Mouse (Mus musculus) heart, adult 8-10 months (tissue): ENCODE results near the gene Hoxa5. TPM values are rescaled to one million over a fixed set of nuclear protein-coding genes. Genes with fewer than 3 reads are reported as not detected.
A peak's percentile ranks its signal among the peaks of the same experiment; 100 is the strongest.

Source experiments
- DNase-seq: peaks from one replicate; pipeline ENCODE4 v3.0.0; 2022; ENCODE audit warnings: low spot score
- total RNA-seq, 4 experiments: library from RNA; stranded (reverse); gene quantifications; 2 replicates each; pipeline ENCODE4 v1.2.4; 2022

Gene Hoxa5
- total RNA-seq, 4 experiments from 2014 or later, result 0.41 to 0.69 (median 0.57) TPM

DNA sequence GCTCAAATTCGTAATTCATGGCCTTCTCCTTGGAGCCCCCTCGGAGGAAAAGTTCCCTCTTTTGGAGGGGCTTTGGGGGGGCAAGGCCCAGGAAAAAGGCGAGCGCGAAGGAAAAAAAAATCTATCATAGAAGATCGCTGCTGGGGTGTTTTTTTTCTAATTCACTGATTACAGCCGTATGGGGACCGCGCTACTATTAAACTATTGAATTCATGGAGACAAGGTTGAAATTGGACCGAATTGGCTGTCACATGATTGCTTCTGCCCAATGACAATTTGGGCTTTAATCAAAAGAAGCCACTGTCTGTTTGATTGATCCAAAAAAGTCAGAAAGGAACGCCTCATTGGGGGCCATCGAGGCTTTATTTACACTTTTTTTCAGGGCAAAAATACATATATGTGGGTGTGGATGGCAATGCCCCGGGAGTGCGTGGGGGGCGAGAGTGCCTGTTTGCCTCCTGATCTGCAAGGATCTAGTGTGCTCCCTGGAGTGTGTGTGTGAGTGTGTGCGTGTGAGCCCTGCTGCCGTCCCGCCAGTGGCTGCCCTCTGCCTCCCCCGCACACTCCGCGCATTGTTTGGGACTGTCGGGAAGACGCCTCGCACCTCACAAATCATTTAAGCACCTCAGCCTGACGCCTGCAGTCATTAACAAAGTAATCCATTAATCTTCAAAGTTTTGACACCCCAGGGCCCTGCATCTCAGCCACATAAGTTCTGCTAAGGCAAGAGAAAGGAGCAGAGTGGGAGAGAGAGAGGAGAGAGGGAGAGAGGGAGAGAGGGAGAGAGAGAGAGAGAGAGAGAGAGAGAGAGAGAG is 39.6 kb downstream of the Hoxa5 start, which contains the start of gene Hoxa2:
Gene Hoxa2, minus strand, starts transcription at position 206 of the 815 bp plus-strand sequence.
- DNase-seq, result no peak

DNA sequence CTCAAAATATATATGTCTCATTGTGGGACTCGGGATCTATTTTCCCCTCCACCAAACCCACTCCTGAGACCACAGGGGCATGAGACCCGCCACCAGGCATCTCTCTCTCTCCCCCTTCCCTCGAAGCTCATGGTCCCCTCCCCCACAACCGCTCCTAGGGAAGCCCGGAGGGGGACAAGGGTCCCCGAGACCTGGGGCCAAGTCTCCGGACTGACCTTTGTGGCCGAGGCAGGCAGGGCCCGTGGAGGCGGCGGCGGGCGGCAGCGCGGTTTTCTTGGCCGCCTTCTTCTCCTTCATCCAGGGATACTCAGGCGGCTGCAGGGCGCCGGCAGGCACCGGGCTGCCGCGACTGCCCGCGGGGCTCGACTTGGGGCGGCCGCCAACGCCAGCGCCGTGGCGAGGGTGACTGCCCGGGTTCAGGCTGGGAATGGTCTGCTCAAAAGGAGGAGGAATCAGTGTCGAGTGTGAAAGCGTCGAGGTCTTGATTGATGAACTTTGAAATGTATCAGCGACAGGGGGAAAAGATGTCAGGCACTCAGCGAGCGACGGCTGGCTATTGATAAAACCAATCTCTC is 40.2 kb downstream of the Hoxa5 start:
- no peak for DNase-seq

DNA sequence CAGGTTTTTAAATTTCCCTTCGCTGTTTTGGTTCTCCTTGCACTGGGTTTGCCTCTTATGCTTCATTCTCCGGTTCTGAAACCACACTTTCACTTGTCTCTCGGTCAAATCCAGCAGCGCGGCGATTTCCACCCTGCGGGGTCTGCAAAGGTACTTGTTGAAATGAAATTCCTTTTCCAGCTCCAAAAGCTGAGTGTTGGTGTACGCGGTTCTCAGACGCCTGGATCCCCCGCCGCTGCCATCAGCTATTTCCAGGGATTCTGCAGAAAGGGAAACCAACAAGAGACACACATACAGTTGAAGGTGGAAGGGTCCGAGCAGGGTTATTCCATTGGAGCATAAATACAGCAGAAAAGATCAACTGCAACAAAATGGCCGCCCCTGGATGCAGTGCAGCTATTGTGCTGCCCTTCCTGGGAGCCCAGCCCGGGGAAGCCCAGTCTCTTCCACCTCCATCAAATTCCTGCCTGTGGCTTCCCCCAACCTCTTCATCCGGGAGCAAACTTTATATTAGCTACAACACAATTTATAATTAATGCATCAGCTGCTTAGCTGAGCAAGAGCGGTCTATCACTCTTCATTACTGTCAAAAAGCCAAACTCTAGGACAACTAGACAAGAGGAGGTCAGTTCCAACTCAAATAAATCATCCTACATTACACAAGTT is 40.9 kb downstream of the Hoxa5 start:
- no peak for DNase-seq

DNA sequence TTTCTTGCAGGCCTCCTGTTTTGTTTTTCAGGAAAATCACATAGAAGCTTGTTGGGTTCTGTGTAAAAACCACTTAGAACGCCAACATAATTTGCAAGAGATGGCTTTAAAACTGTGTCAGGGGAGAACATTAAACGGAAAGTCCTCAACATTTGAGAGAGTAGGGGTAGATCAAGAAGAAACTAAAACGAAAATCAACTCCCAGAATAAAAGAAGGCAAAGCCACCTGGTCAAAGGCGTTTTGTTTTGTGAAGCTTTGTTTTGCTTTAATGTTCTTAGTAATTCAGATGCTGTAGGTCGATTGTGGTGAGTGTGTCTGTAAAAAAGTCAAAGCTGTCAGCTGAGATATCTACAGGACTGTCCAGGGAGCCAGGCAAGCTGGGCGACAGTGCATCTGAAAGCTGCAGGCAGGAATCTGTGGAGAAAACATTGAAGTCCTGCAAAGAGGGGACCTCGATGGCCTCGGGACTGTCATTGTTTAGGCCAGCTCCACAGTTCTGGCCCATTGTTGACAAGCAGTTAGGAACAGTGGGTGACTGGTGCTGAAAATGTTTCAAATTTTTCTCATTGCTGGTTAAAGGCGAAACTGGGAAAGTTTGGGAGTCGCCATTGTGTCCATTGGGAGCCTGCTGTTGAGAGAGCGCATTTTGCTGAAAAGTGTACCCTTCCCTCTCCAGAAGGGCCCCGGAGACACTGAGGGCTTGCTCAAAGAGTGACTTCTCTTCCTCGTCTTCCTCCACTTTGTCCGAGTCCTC is 41.6 kb downstream of the Hoxa5 start:
- DNase-seq, result no peak

DNA sequence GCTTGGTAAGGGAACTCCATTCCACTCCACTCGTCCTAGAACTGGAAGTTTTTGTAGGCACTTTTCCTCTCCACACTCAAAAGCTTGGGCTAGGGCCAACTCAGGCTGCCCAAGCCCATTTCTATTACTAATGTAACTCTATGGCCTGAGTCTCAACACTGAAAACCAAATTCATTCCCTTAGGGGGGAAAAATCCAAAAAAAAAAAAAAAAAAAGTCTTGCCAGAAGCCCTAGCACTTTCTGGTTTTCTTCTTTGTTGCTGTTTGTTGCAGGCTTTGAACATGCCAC is 42.4 kb downstream of the Hoxa5 start:
- no peak for DNase-seq

DNA sequence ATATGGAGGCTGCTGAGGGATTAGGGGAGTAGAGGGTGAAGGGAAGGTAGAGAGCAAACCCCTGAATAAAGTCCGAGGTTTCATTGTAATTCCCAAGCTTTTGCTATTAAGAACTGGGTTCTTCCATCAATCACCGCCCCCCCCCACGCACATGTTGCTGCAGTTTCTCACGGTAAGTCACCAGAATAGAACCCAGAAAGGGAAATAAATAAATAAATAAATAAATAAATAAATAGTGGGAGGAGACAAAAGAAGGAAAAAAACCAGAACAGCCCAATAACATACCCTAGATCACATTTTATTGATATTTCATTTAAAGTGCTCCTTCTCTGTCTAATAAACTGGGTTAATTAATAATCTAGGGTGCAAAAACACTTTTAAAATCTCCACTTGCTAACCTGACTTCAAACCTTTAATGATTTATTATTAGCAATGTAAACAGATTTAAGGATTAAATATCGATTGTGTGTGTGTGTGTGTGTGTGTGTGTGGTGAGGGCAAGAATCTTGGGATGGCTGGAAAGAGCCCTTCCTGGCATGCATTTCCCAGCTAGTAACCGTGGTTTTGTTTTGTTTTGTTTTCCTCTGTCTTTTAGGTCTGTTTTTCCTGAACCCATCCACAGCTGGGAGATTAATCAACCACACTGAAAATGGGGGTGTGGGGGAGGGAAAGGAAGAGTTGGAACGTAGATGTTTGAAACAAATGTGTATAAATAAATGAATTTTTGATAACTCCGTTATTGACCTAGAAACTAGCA is 42.9 kb downstream of the Hoxa5 start:
- DNase-seq, result no peak

DNA sequence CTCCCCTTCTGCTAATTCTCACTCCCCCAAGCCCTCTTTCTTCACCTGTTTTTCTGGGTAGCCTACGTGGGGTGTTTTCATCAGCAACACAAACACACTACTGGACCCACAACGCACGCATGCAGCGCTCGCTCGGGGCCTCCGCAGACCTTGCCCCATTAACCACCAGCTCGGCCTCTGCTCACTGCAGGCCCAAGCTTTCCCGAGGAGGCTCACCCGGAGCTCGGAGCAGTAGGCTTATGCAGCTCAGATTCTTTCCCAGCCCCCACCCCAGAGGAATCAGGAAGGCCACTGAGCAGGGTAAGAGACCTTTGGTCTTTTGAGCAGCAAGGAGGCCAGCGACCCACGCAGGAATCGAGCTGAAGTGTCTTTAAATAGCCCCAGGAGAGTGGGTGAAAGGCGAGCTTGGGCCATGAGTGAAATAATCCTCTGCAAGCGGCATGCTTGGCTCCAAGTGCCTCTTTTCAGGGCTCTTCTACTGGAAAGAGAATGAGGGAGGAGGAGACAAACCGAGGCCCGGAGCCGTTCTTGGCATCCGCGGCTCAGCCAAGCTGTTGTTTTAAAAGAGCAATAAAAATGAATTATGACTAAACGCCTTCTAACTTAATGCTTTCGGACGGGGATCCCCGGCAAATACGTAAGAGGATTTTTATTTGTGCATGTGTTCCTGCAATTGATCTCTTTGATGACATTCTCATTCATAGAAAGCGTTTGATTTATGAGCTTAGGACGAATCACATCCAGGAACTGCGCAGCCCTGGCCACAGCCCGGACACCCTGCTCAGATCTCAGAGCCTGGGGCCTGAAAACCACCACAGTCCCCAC is 43.7 kb downstream of the Hoxa5 start:
- DNase-seq, result no peak

DNA sequence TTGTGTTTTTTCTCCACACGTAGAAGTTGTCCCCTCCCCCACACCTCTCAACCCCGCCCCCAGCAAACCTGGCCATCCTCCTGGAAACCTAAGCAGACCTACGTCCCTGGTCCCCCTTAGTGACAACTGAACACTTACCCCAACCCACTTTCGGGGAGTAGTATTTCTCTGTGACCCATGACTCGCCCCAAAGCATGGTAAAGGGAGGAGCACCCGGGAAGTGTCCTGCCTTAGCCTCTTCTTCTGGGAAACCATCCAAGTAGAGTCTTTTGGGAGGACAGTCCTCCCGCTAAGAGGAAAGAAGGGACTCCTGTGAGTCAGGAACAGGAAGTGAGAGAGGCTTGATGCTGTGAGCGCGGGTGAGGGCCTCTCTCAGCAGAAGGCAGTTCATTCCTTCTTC is 44.4 kb downstream of the Hoxa5 start:
- DNase-seq, result no peak

DNA sequence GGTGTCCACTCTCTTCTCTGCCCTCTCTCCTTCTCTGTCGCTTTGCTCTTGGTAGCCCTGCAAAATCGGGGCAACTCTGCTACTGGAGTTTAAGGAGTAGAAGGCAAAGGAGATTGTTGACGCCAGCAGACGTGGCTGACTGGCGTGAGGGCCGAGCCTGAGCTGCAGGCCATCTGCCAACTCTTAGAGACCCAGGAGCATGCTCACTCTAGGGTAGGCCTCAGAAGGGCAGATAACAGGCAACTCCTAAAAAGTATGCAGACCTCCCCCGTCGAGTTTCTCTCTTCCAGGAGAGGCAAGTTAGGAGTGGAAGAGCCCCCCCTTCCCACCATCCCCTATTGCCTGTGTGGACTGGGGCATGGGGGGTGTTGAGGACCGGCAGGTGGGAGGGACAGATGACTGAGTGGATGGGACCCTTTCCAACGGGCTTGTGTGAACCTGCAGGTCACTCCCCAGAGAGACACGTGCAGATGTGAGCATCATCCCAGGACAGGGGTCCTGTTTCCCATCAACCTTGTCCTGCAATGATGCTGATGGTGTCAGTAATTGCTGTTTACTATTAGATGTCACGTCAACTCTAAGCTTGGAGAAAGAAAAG is 45.1 kb downstream of the Hoxa5 start:
- no peak for DNase-seq

DNA sequence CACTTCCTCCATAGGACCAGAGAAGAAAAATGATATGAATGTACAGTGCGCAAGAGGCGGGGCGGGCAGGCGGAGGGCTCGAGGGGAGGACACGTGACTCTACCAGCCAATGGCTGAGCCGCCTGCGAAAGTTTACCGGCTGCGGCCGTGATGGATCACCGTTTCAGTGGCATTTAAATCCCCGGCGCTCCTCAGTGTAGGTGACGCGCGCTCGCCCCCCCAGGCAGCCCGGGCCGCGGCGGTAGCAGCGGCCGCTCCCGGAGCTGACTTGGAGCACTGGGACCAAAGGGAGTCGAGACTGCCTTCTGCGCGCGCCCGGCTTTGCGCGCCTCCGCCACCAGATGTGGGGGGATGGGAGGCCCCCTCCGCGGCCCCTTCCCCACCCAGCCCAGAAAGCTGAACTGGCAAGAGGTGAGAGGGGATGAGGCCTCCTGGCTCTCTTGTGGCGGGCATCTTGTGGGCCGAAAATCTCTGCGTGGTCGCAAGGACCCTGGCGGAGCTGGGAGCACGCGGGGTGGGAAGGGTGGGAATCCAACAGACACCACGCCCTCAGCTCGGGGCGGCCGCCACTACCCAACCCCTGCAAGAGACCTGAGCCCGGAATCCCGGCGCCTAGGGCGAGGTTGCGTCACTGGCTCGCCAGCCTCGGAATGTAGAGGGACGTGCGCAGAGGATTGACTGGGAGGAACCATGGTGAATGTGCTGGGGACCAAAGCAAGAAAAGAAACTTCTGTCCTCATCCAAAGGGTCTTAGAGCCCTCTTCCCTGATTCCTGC is 45.9 kb downstream of the Hoxa5 start, which contains the start of gene Hoxa1:
Gene Hoxa1, minus strand, starts transcription at position 42 of the 776 bp plus-strand sequence.
- peak; percentile 66 for DNase-seq

DNA sequence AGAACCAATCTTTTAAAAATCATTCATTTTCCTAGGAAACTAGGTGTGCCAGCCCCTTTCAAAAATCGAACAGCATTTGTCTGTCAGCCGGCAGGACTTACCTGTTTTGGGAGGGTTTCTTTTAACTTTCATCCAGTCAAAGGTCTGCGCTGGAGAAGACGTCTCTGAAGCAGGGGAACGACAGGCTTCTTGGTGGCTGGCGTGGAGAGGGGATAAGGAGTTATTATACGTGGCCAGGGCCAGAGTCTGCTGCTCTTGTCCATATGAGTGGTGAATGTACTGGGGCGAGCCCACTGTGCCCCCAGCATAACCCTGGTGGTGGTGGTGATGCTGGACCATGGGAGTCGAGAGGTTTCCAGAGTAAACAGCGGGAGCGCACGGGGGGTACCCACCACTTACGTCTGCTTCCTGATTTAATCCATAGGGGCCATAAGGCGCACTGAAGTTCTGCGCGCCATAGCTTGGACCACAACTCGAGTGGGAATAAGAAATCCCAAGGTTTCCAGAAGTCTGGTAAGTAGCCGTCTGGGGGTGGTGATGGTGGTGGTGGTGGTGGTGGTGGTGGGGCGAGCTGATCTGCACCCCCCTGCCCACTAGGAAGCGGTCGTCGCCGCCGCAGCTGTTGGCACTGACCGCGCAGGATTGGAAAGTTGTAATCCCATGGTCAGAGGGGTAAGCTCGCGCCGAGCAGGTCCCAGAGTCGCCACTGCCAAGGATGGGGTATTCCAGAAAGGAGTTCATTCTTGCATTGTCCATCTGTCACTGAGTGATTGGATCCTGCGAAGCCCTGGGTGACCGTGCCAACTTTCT is 46.7 kb downstream of the Hoxa5 start:
- DNase-seq, result no peak

DNA sequence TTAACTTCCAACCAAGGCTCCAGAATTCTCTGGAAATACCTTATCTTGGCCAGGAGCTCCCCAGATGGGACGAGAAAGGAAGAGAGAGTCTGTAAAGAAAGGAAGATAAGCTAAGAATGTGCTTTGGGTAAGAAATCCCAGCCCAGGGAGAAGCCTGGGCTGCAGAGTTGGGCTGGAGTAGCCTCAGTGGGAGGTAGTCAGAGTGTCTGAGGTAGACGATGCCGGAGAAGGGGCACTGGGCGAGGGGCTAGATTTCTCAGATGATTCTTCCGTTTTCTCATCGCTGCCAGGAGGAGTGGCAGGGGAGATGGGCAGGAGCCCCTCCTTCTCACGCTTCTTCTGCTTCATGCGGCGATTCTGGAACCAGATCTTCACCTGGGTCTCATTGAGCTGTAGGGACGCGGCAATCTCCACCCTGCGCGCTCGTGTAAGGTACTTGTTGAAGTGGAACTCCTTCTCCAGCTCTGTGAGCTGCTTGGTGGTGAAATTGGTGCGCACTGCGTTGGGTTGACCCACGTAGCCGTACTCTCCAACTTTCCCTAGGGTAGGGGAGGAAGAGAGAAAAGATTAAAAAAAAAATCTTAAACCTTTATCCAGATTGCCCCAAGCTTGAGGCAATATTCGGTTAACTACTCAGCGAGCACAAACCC is 47.7 kb downstream of the Hoxa5 start:
- DNase-seq, result no peak

DNA sequence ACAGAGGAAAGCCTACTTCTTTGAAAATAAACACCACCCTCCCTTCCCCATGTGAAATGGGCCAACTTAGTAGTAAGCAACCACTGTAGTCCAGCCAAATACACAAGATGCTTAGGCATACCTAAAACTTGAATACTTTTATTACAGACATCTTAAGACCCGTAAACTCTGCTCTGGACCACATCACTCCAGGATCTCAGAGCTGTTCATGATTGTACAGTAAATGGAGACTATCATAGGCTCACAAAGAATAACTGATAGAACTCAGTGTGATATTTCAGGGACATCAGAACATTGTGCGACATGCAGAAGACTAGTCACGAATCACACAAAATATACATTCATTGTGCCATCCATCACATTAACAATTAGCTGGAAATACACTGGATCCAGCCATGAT is 48.9 kb downstream of the Hoxa5 start:
- DNase-seq, result no peak

DNA sequence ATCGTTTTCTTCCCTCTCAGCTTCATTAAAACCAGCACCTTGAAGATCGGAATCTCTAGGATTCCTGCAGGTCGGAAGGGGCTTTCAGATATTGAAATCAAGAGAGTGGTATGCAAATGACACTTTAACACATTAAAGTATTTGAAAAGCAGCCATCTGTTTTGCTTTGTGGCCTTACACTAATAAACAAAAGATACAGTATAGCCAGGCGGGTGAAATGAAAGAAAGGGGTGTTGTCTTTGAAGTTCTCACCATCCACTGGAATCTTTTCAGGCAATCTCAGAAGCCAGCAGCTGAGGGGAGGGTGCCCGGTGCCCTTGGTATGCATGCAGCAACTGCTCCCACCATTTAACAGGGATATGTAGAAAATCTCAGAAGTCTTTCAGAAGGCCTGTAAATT is 50.3 kb downstream of the Hoxa5 start:
- DNase-seq, result no peak

DNA sequence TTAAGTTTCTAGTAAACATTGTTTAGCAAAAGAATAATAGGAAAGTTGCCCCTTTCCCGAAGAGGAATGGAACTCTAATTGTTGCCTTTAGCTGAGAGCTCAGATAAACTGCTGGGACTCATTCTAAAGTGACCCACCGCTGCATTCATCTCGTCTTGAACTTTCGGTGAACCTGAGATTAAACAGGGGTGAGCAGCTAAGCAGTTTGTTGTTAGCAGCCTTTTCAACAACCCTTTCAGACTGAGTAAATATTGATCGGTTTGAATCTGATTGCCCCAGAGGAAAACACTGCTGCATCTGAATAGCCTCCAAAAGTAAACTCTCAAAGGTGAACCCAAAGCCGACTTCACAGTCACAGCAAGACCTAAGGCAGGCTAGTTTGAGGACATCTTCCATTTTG is 51.1 kb downstream of the Hoxa5 start:
- DNase-seq, result no peak

DNA sequence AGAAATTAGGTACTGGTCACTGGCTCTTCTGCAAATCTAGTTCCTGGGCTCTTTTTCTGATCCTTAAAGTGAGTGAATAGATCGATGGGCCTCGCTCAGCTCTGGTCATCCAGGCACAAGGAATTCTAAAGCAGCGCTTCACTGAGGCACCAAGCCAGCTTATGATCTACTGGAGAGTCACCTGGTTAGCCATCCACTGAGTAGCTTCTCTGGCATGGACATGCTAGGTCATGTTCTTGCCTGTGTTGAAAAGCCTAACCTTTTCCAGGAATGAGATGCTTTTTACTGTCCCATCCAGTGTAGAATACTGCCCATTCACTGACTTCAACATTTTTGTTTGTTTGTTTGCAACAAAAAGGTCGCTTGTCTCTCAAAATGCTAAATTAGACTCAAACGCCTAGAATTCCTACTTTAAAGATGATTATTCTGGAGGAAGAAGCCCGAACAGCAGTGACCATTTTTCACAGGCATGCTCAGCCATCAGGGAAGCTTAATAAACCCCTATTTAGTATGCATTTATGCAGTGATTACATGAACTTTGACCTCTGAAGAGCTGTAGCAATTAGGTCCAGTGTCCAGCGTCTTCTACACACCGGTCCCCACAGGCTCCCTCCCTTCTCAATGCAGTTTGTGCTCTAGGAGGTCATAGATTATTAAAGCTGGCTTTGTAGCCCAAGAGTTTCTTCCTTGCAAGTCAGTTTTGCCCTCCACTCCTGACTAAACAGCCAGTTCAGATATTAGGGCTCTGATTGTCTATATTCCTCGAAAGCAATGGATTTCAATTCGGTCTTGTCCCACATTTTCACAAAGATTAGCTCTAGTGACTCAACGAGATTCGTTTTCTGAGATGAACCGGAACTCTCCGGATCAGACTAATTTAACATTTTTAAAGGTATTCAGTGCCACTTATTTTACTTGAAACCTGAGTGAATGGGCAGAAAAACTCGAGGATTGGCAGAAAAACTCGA is 51.9 kb downstream of the Hoxa5 start:
- no peak for DNase-seq
